Mouse (Mus musculus): Measurements from ENCODE around the gene Tmem238.

Tmem238 gene

GRCm38 (mm10) chr7:4792278-4793212 is 3.1 kb upstream of the Tmem238 start, which contains the start of gene Rpl28:
Gene Rpl28 (plus strand): TSS chr7:4792874.
- peak; percentile 98 for DNase-seq (ENCODE audit: low read depth, low spot score)

GRCm38 (mm10) chr7:4788499-4789435 is 689 bp downstream of the Tmem238 start:
- peak; percentile 73 for DNase-seq (ENCODE audit: low read depth, low spot score)

GRCm38 (mm10) chr7:4783667-4784268 is 5.7 kb downstream of the Tmem238 start:
- no peak for DNase-seq (ENCODE audit: low read depth, low spot score)

GRCm38 (mm10) chr7:4782759-4783158 is 6.7 kb downstream of the Tmem238 start, which contains the start of the genes Il11 and Tmem190:
Gene Il11 (minus strand): TSS chr7:4782859.
Gene Tmem190 (plus strand): TSS chr7:4782937.
- DNase-seq (ENCODE audit: low read depth, low spot score), result no peak

GRCm38 (mm10) chr7:4782130-4782529 is 7.3 kb downstream of the Tmem238 start:
- DNase-seq (ENCODE audit: low read depth, low spot score), result no peak

GRCm38 (mm10) chr7:4779921-4780320 is 9.5 kb downstream of the Tmem238 start:
- no peak for DNase-seq (ENCODE audit: low read depth, low spot score)

GRCm38 (mm10) chr7:4777851-4778637 is 11.4 kb downstream of the Tmem238 start:
- DNase-seq (ENCODE audit: low read depth, low spot score), result no peak

- DNase-seq (ENCODE audit: low read depth, low spot score), result peak; percentile 81
These were observed 12.3 kb downstream of the Tmem238 start for GRCm38 (mm10) chr7:4776861-4777830.

- no peak for DNase-seq (ENCODE audit: low read depth, low spot score)
These were observed 13.3 kb downstream of the Tmem238 start for GRCm38 (mm10) chr7:4776131-4776530.

- DNase-seq (ENCODE audit: low read depth, low spot score), result no peak
These were observed 18.3 kb downstream of the Tmem238 start, which contains the start of gene Fam71e2 for GRCm38 (mm10) chr7:4771202-4771601. Gene Fam71e2 (minus strand): TSS chr7:4771302.

- no peak for DNase-seq (ENCODE audit: low read depth, low spot score)
These were observed 24.3 kb downstream of the Tmem238 start for GRCm38 (mm10) chr7:4764946-4765710.

GRCm38 (mm10) chr7:4759670-4760069 is 29.8 kb downstream of the Tmem238 start:
- DNase-seq (ENCODE audit: low read depth, low spot score), result no peak

GRCm38 (mm10) chr7:4752821-4753570 is 36.5 kb downstream of the Tmem238 start, which contains the start of gene Cox6b2:
Gene Cox6b2 (minus strand): TSS chr7:4753094.
- peak; percentile 91 for DNase-seq (ENCODE audit: low read depth, low spot score)

- DNase-seq (ENCODE audit: low read depth, low spot score), result peak; percentile 61
These were observed 37.3 kb downstream of the Tmem238 start for GRCm38 (mm10) chr7:4751971-4752820.

GRCm38 (mm10) chr7:4749169-4749568 is 40.3 kb downstream of the Tmem238 start:
- DNase-seq (ENCODE audit: low read depth, low spot score), result no peak

- DNase-seq (ENCODE audit: low read depth, low spot score), result no peak
These were observed 41.1 kb downstream of the Tmem238 start for GRCm38 (mm10) chr7:4748321-4748720.

All from mesoderm, embryonic 11.5 days (tissue).